Mouse (Mus musculus) adrenal gland (tissue): ENCODE results near the gene Tsr1.

ENCODE experiments used
- intact Hi-C: fragments of 180-260 bp; cut with DNase I; formaldehyde crosslinking; loops from one replicate; pipeline ENCODE4 v1.15.1; 2025

The Tsr1 gene

GRCm38 (mm10) chr11:74896901-74897677, 782 bp upstream of the Tsr1 start, which contains the start of gene Sgsm2:
Sgsm2 (minus strand) TSS chr11:74897060.
- intact Hi-C loops = no loop called here

- intact Hi-C loops = no loop called here
Measured at GRCm38 (mm10) chr11:74898517-74898827, 601 bp downstream of the Tsr1 start.

- intact Hi-C loops = no loop called here
Measured at GRCm38 (mm10) chr11:74901555-74901954, 3.7 kb downstream of the Tsr1 start.

GRCm38 (mm10) chr11:74902416-74902815, 4.5 kb downstream of the Tsr1 start:
- intact Hi-C loops = no loop called here

- intact Hi-C loops = no loop called here
Measured at GRCm38 (mm10) chr11:74907850-74908249, 10.0 kb downstream of the Tsr1 start.

GRCm38 (mm10) chr11:74908618-74909399, 10.9 kb downstream of the Tsr1 start:
- intact Hi-C loops = no loop called here

- intact Hi-C loops = no loop called here
Measured at GRCm38 (mm10) chr11:74909978-74910377, 12.1 kb downstream of the Tsr1 start.

GRCm38 (mm10) chr11:74912492-74912891, 14.6 kb downstream of the Tsr1 start:
- intact Hi-C loops = no loop called here

GRCm38 (mm10) chr11:74919249-74919648, 21.4 kb downstream of the Tsr1 start:
- intact Hi-C loops = no loop called here

GRCm38 (mm10) chr11:74924149-74924548, 26.3 kb downstream of the Tsr1 start:
- intact Hi-C loops = no loop called here

GRCm38 (mm10) chr11:74925577-74926387, 27.9 kb downstream of the Tsr1 start, which contains the start of the genes Smg6 and Srr:
Smg6 (plus strand) TSS chr11:74925823.
Srr (minus strand) TSS chr11:74925948.
- intact Hi-C loops = no loop called here

- intact Hi-C loops = no loop called here
Measured at GRCm38 (mm10) chr11:74926388-74927005, 28.6 kb downstream of the Tsr1 start.

- intact Hi-C loops = no loop called here
Measured at GRCm38 (mm10) chr11:74927236-74927725, 29.4 kb downstream of the Tsr1 start.

- intact Hi-C loops = no loop called here
Measured at GRCm38 (mm10) chr11:74929111-74929510, 31.2 kb downstream of the Tsr1 start.

GRCm38 (mm10) chr11:74930391-74930790, 32.5 kb downstream of the Tsr1 start:
- intact Hi-C loops = no loop called here

- intact Hi-C loops = loop anchor here (10.0 kb wide), 1 partner anchor 348 kb away; no protein-coding TSS in a partner anchor
Measured at GRCm38 (mm10) chr11:74946348-74946747, 48.5 kb downstream of the Tsr1 start.

- intact Hi-C loops = no loop called here
Measured at GRCm38 (mm10) chr11:74954901-74955300, 57.0 kb downstream of the Tsr1 start.

GRCm38 (mm10) chr11:74956006-74956405, 58.1 kb downstream of the Tsr1 start:
- intact Hi-C loops = no loop called here

GRCm38 (mm10) chr11:74957600-74957999, 59.7 kb downstream of the Tsr1 start:
- intact Hi-C loops = no loop called here
